Mouse (Mus musculus): ENCODE measurements at regions not wholly inside any gene's neighbourhood (a gene's known extent, or its start where the extent isn't known, plus 50 kb on each side); places are given as distances from the start of the nearest gene placed in this dataset.

DNA sequence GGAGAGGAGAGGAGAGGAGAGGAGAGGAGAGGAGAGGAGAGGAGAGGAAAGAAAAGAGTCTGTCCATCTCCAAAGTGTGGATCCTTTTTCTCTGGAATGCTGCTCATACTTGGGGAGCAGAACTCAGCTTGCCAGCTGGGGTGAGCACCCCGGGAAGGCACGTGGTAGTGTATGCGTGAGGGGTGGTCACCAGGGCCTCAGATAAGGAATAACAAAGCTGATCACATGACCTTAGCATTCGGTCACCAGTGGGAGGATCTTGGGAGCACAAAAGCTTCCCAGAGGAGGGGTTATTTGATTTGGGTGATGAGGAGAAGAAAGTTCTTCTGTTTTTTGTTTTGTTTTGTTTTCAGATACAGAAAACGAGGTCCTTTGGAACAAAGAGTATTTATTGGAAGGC is 69.4 kb upstream of the Tle3 start:
- Histone ChIP-seq H3K4me1 (replicated peaks; ENCODE audit: control insufficient read depth, insufficient read depth, low read length) (no peaks in the 10 kb centered on the region), H3K4me2 (replicated peaks) (no peak overlapping the region)
- 10% methylated on average over 5 of the region's 5 CpGs for WGBS

DNA sequence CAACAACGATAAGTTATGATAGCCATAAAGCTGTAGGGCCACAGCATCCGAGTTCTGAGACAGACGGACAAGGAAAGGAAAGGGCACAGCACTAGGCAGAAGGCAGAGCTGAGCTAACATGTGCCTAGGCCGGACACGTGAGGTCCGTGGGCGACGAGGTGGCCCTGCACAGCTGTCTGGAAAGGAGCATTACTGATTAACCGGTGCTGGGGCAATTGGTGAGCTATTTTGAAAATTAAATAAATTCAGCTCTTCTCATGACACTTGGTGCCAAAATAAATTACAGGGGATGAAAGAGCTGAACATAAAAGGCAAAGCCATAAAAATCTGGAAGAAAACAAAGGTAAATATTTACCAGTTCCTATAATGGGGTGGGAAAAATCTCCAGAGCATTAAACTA is 65.9 kb upstream of the Tle3 start:
- H3K4me1 ChIP-seq (replicated peaks; ENCODE audit: control insufficient read depth, insufficient read depth, low read length), result peaks cover 4% of the 10 kb centered on the region
- DNase-seq (ENCODE audit: low spot score) (no peak), ATAC-seq (ENCODE audit: low FRiP score) (no peak)
- H3K9me3 ChIP-seq (ENCODE audit: control insufficient read depth, low read length), result no peaks in the 10 kb centered on the region
- no peak overlapping the region for H3K9ac ChIP-seq
- WGBS, result 86% methylated on average over 9 of the region's 9 CpGs
- no peaks in the 10 kb centered on the region for H3K36me3 ChIP-seq (replicated peaks; ENCODE audit: control insufficient read depth, insufficient read depth)
- H3K27ac ChIP-seq, result no peak overlapping the region
- H3K27me3 ChIP-seq (ENCODE audit: control insufficient read depth, insufficient read depth, low read length), result no peaks in the 10 kb centered on the region
- H3K4me2 ChIP-seq (replicated peaks), result no peak overlapping the region
- H3K4me3 ChIP-seq (replicated peaks; ENCODE audit: low read length), result no peak overlapping the region

More for the DNA sequence above, 69.4 kb upstream of the Tle3 start:
- H3K9ac ChIP-seq, result no peak overlapping the region
- H3K27ac ChIP-seq, result no peak overlapping the region
- H3K9me3 ChIP-seq (ENCODE audit: control insufficient read depth, low read length), result no peaks in the 10 kb centered on the region
- no peaks in the 10 kb centered on the region for H3K36me3 ChIP-seq (replicated peaks; ENCODE audit: control insufficient read depth, insufficient read depth)
- DNase-seq (ENCODE audit: low spot score) (no peak), ATAC-seq (ENCODE audit: low FRiP score) (no peak)
- no peaks in the 10 kb centered on the region for H3K27me3 ChIP-seq (ENCODE audit: control insufficient read depth, insufficient read depth, low read length)
- H3K4me3 ChIP-seq (replicated peaks; ENCODE audit: low read length), result no peak overlapping the region

DNA sequence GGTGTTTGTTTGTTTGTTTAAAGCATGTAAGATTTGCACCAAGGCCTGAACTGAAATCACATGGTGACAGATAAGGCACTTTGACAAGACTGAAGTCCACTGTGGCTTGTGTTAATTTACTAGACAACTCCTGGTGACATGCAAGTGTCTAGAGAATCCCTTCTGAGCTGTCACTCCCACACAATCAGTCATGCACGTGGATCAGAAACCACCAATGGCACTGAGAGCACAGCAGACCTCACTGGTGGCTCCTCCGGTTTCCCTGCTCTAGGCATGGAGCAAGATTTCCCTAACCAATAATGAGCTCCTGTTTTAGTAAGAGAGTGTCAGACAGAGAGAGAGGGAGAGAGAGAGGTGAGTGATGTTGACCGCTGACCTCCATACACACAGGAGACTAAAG is 63.1 kb upstream of the Tle3 start:
- no peak for DNase-seq (ENCODE audit: low spot score)
- WGBS, result 32% methylated on average over 3 of the region's 3 CpGs
- Histone ChIP-seq H3K4me1 (replicated peaks; ENCODE audit: control insufficient read depth, insufficient read depth, low read length) (peaks cover 16% of the 10 kb centered on the region), H3K27me3 (ENCODE audit: control insufficient read depth, insufficient read depth, low read length) (no peaks in the 10 kb centered on the region), H3K4me3 (replicated peaks; ENCODE audit: low read length) (no peak overlapping the region), H3K27ac (no peak overlapping the region), H3K4me2 (replicated peaks) (no peak overlapping the region), H3K9ac (no peak overlapping the region), H3K9me3 (ENCODE audit: control insufficient read depth, low read length) (no peaks in the 10 kb centered on the region), H3K36me3 (replicated peaks; ENCODE audit: control insufficient read depth, insufficient read depth) (no peaks in the 10 kb centered on the region)
- no peak for ATAC-seq (ENCODE audit: low FRiP score)

DNA sequence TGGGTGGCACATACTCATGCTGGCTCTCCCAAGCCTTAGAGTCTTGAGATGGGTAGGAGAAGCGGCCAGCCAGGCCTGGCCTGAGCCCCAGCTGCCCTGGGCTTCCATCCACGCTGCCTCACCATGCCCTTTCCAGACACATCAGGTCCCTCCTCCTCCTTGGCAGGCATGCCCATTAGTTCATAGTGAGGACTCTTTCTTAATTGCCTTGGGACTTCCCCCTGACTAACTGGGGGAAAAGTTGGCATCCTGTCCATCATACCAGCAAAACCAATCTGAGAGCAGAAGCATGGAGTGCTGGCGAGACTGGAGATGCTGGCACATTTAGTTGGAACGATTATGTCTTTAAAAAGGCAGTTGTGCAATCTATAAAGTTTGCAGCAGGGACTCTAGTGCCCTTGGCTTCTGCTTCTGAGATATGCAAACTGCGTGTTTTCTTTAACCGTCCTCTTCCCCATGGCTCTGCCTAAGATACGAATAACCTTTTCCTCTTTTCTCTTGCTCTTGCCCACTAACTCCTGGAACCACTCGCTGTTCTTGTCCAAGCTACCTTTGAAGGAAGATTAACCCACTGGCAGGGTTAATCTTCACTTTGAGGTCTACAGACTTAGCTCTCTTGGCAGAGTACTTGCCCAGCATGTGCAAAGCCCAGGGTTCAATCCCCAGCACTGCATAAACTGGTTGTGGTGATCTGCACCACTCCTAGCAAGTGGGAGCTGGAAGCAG is 62.2 kb upstream of the Tle3 start:
- Histone ChIP-seq H3K27ac (no peak overlapping the region), H3K36me3 (replicated peaks; ENCODE audit: control insufficient read depth, insufficient read depth) (no peaks in the 10 kb centered on the region), H3K27me3 (ENCODE audit: control insufficient read depth, insufficient read depth, low read length) (no peaks in the 10 kb centered on the region), H3K9me3 (ENCODE audit: control insufficient read depth, low read length) (no peaks in the 10 kb centered on the region), H3K4me3 (replicated peaks; ENCODE audit: low read length) (no peak overlapping the region), H3K9ac (no peak overlapping the region), H3K4me1 (replicated peaks; ENCODE audit: control insufficient read depth, insufficient read depth, low read length) (peaks cover 19% of the 10 kb centered on the region), H3K4me2 (replicated peaks) (no peak overlapping the region)
- DNase-seq (ENCODE audit: low spot score), result no peak
- WGBS, result 84% methylated on average over 8 of the region's 8 CpGs
- ATAC-seq (ENCODE audit: low FRiP score), result no peak

DNA sequence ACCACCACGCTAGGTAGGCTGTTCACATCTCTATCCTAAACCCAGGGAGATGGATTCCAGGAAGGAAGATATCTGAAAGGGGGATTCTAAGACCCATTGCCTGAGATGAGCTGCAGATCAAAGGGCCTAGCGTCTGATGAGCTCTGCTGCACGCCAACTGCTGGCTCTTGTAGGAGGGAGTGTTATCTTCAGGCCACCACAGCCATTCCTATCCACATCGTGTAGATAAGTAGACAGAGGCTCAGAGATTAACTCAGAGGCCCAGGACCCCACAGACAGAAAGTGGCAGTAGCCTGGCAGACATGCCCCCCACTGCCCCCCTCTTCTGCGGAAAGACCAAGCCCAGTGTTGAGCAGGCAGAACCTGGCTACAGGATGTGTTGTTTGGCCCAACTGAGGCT is 61.6 kb upstream of the Tle3 start:
- DNase-seq (ENCODE audit: low spot score), result no peak
- Histone ChIP-seq H3K27ac (no peak overlapping the region), H3K9me3 (ENCODE audit: control insufficient read depth, low read length) (no peaks in the 10 kb centered on the region), H3K4me1 (replicated peaks; ENCODE audit: control insufficient read depth, insufficient read depth, low read length) (peaks cover 25% of the 10 kb centered on the region), H3K4me3 (replicated peaks; ENCODE audit: low read length) (no peak overlapping the region), H3K36me3 (replicated peaks; ENCODE audit: control insufficient read depth, insufficient read depth) (no peaks in the 10 kb centered on the region), H3K9ac (no peak overlapping the region), H3K27me3 (ENCODE audit: control insufficient read depth, insufficient read depth, low read length) (no peaks in the 10 kb centered on the region), H3K4me2 (replicated peaks) (no peak overlapping the region)
- 77% methylated on average over 5 of the region's 5 CpGs for WGBS
- no peak for ATAC-seq (ENCODE audit: low FRiP score)

DNA sequence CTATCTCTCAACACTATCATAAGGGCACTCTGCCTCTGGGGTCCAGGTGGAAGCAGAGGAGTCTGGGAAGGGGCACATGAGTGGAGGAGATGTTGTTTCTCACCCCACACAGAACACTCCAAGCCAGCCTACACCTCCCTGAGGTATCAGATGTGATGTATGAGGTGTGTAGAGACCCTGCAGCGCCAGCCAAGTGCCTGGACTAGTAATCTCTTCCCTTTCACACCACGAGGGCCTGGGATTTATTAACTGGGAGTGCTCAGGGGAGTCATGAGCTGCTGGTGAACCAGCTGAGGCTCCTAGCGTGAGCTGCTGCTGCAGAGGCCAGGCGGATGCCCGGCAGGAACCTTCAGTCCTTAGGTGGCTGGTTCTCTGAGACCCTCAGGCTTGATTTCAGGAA is 60.6 kb upstream of the Tle3 start:
- Histone ChIP-seq H3K4me1 (replicated peaks; ENCODE audit: control insufficient read depth, insufficient read depth, low read length) (peaks cover 34% of the 10 kb centered on the region), H3K36me3 (replicated peaks; ENCODE audit: control insufficient read depth, insufficient read depth) (no peaks in the 10 kb centered on the region), H3K27ac (no peak overlapping the region), H3K27me3 (ENCODE audit: control insufficient read depth, insufficient read depth, low read length) (no peaks in the 10 kb centered on the region), H3K4me2 (replicated peaks) (no peak overlapping the region), H3K9ac (no peak overlapping the region), H3K9me3 (ENCODE audit: control insufficient read depth, low read length) (no peaks in the 10 kb centered on the region), H3K4me3 (replicated peaks; ENCODE audit: low read length) (no peak overlapping the region)
- ATAC-seq (ENCODE audit: low FRiP score) (no peak), DNase-seq (ENCODE audit: low spot score) (no peak)
- WGBS, result 19% methylated on average over 5 of the region's 5 CpGs

DNA sequence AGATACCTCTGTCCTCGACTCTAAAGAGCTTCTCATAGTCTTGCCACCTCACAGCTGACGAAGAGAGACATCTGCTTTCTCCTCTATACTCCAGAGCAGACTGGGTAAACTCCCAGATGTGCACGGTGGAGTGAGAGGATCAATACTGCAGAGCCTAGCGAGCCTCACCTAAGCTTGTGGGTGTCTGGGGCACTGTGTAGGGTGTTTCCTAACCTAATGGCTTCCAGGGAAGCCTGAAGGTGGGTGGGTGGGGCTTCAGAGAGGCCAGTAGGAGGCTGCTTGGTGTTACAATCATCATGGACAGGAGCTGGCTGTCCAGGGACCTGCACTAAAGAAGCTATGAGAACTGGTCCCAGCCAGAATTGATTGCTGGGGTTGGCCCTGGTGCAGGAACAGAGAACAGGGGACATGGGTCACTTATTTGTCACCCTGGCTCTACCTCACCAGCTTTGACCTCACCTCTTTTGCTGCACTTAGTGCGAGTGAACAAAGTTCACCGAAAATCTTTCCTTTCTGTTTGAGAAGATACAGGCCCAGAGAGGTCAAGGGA is 57.5 kb upstream of the Tle3 start:
- Histone ChIP-seq H3K36me3 (replicated peaks; ENCODE audit: control insufficient read depth, insufficient read depth) (no peaks in the 10 kb centered on the region), H3K9ac (no peak overlapping the region), H3K4me1 (replicated peaks; ENCODE audit: control insufficient read depth, insufficient read depth, low read length) (peaks cover 35% of the 10 kb centered on the region), H3K27me3 (ENCODE audit: control insufficient read depth, insufficient read depth, low read length) (no peaks in the 10 kb centered on the region), H3K27ac (no peak overlapping the region), H3K4me2 (replicated peaks) (no peak overlapping the region), H3K4me3 (replicated peaks; ENCODE audit: low read length) (no peak overlapping the region), H3K9me3 (ENCODE audit: control insufficient read depth, low read length) (no peaks in the 10 kb centered on the region)
- no peak for DNase-seq (ENCODE audit: low spot score)
- ATAC-seq (ENCODE audit: low FRiP score), result no peak
- WGBS, result 68% methylated on average over 6 of the region's 6 CpGs

DNA sequence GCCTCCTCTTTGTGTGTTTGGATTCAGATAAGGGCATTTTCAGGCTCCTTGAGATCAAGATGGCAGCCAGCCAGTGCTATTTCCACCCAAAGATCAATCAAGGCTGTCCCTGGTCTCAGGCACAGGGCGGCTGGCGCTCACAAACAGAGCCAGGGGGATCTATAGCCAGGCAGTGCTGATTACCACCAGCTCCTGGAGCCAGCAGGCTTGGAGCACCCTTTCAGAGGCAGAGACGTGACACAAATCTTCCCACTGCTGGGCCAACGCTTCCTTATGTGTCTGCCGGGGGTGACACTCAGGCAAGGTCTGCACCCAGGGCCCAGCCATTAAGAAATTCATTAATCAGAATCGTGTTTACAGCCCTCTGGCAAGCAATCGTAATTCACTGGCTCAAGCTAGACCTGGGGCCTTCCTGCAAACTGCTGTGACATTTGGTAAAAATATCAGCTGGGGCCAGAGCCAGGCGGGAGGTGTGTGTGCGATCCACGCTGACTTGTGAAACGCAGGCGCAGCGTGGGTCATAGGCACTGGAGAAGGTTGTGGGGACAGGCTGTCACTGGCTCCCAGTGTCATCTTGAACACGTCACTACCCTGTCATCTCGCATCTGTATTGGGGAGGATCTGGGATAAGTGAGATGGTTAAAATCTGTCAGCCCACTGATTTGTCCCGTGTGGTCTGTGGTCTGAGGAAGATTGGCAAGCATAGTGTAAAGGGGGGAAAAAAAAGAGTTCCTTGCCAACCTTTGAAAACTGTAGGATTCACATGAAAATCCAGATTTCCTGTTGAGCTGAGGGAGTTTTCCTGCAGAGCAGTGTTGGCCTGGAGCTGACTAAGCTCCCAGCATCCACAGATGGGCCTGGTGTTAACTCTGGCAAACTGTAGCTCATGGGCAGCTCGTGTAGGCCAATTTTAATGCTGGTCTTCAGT is 56.5 kb upstream of the Tle3 start:
- peak overlapping the region; percentile 39; the same call in 1 of the 2 replicates for H3K27ac ChIP-seq
- no peak overlapping the region for H3K4me2 ChIP-seq (replicated peaks)
- no peak overlapping the region for H3K4me3 ChIP-seq (replicated peaks; ENCODE audit: low read length)
- ATAC-seq (ENCODE audit: low FRiP score) (peak; percentile 42; the same call in 1 of the 2 replicates), DNase-seq (ENCODE audit: low spot score) (no peak)
- peak overlapping the region; percentile 13; the same call in 1 of the 2 replicates for H3K9ac ChIP-seq
- WGBS, result 37% methylated on average over 17 of the region's 17 CpGs
- no peaks in the 10 kb centered on the region for H3K36me3 ChIP-seq (replicated peaks; ENCODE audit: control insufficient read depth, insufficient read depth)
- no peaks in the 10 kb centered on the region for H3K9me3 ChIP-seq (ENCODE audit: control insufficient read depth, low read length)
- H3K4me1 ChIP-seq (replicated peaks; ENCODE audit: control insufficient read depth, insufficient read depth, low read length), result peaks cover 38% of the 10 kb centered on the region
- no peaks in the 10 kb centered on the region for H3K27me3 ChIP-seq (ENCODE audit: control insufficient read depth, insufficient read depth, low read length)

DNA sequence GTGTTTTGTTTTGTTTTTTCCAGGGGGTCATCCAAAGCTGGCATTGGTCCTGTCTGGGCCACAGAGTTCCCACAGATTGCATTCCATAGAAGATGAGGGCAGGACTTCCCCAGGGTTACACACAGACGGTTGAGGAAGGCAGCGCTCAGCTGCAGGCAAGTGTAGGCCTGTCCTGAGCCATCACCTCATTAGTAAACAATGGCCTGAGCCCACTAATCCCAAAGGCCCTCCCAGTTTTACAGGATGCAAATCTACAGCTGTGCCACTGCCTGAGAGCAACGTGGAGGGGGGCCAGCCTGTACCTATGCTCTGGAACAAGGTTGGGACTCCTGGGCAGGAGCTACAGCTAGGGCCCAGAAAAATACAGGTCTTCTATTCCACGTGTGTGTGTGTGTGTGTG is 55.7 kb upstream of the Tle3 start:
- no peak overlapping the region for H3K9ac ChIP-seq
- H3K4me3 ChIP-seq (replicated peaks; ENCODE audit: low read length), result no peak overlapping the region
- WGBS, result 16% methylated on average over 4 of the region's 4 CpGs
- H3K4me1 ChIP-seq (replicated peaks; ENCODE audit: control insufficient read depth, insufficient read depth, low read length), result peaks cover 32% of the 10 kb centered on the region
- H3K36me3 ChIP-seq (replicated peaks; ENCODE audit: control insufficient read depth, insufficient read depth), result no peaks in the 10 kb centered on the region
- H3K9me3 ChIP-seq (ENCODE audit: control insufficient read depth, low read length), result no peaks in the 10 kb centered on the region
- no peak overlapping the region for H3K27ac ChIP-seq
- no peaks in the 10 kb centered on the region for H3K27me3 ChIP-seq (ENCODE audit: control insufficient read depth, insufficient read depth, low read length)
- no peak for DNase-seq (ENCODE audit: low spot score)
- H3K4me2 ChIP-seq (replicated peaks), result no peak overlapping the region
- ATAC-seq (ENCODE audit: low FRiP score), result 0 out of 2 replicates have a peak, but pooled peaks have one; percentile 52
